Mouse (Mus musculus) frontal cortex, adult (tissue): ENCODE measurements around the gene Lix1l.

ENCODE experiments used
- ATAC-seq: cut with Nextera tagmentation; 2 replicates; pipeline ENCODE4 v1.9.2; 2017; ENCODE audit warnings: mild to moderate bottlenecking, moderate library complexity, mixed read lengths; ENCODE audit not compliant: low TSS enrichment

Gene Lix1l

GRCm38 (mm10) chr3:96674442-96674841 is 73.5 kb downstream of the Lix1l start:
- no peak for ATAC-seq

GRCm38 (mm10) chr3:96675171-96675570 is 74.2 kb downstream of the Lix1l start:
- no peak for ATAC-seq

GRCm38 (mm10) chr3:96675690-96676089 is 74.7 kb downstream of the Lix1l start:
- no peak for ATAC-seq
